Mouse (Mus musculus): ENCODE data around the gene Ncoa3. TPM values are rescaled to one million over a fixed set of nuclear protein-coding genes. Genes with fewer than 3 reads are reported as not detected.

Gene Ncoa3
- total and polyA plus RNA-seq, 2 experiments from 2014 or later, result 5.8 to 48.7 TPM

- Histone ChIP-seq H3K36me3 (replicated peaks; ENCODE audit: control insufficient read depth, insufficient read depth, low read length) (peaks cover 6% of the 10 kb centered on the region; the same call in 1 of the 2 replicates), H3K27ac (ENCODE audit: low read depth) (0 out of 2 replicates have a peak overlapping the region, but pooled peaks have one; percentile 18), H3K4me2 (ENCODE audit: low read depth, low read length) (no peak overlapping the region), H3K9me3 (replicated peaks; ENCODE audit: control insufficient read depth, low read length) (no peaks in the 10 kb centered on the region), H3K4me1 (ENCODE audit: control insufficient read depth, insufficient read depth) (0 out of 2 replicates have a peak, but pooled peaks cover 6% of the 10 kb centered on the region), H3K4me3 (ENCODE audit: low read depth, low read length) (no peak overlapping the region), H3K9ac (replicated peaks; ENCODE audit: low read depth, low read length) (no peak overlapping the region), H3K27me3 (ENCODE audit: control insufficient read depth, insufficient read depth, low read length) (no peaks in the 10 kb centered on the region)
- DNase-seq (ENCODE audit: low spot score) (no peak), ATAC-seq (ENCODE audit: insufficient read depth, low read depth) (no peak)
- TF ChIP-seq CTCF (IDR thresholded peaks at IDR 0.05; ENCODE audit: low read depth), result no peak
- no peak for TF ChIP-seq EP300 (IDR thresholded peaks at IDR 0.05; ENCODE audit: low read depth)
- 75% methylated on average over 2 of the region's 2 CpGs for WGBS
These were observed 114.2 kb downstream of the Ncoa3 start for GRCm38 (mm10) chr2:166106631-166107030.

- H3K4me1 ChIP-seq (ENCODE audit: control insufficient read depth, insufficient read depth), result 0 out of 2 replicates have a peak, but pooled peaks cover 6% of the 10 kb centered on the region
- no peak for ATAC-seq (ENCODE audit: insufficient read depth, low read depth)
These were observed 115.5 kb downstream of the Ncoa3 start for GRCm38 (mm10) chr2:166107911-166108310.

DNA sequence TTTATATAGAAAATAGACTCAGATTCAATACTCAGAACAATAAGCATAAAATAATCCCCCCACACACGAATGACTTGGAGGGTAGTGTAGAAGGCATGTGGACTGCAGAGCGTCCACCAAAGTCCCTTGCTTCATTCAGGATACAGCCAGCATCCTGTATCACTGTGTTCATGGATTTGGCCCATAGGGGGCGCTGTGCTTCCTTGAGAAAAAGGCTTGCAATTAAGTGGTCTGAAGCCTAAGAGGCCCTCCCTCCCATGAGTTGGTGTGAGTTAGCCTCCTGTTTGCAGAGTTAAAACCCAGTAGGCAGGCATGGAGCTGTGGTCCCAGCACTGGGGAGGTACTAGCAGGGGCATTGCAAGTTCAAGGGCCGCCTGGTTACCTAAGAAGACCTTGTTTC is 115.9 kb downstream of the Ncoa3 start:
- Histone ChIP-seq H3K9me3 (replicated peaks; ENCODE audit: control insufficient read depth, low read length) (no peaks in the 10 kb centered on the region), H3K4me1 (ENCODE audit: control insufficient read depth, insufficient read depth) (0 out of 2 replicates have a peak, but pooled peaks cover 6% of the 10 kb centered on the region), H3K27ac (ENCODE audit: low read depth) (no peak overlapping the region), H3K4me3 (ENCODE audit: low read depth, low read length) (no peak overlapping the region), H3K4me2 (ENCODE audit: low read depth, low read length) (no peak overlapping the region), H3K9ac (replicated peaks; ENCODE audit: low read depth, low read length) (no peak overlapping the region), H3K36me3 (replicated peaks; ENCODE audit: control insufficient read depth, insufficient read depth, low read length) (peaks cover 6% of the 10 kb centered on the region; the same call in 1 of the 2 replicates), H3K27me3 (ENCODE audit: control insufficient read depth, insufficient read depth, low read length) (no peaks in the 10 kb centered on the region)
- ATAC-seq (ENCODE audit: insufficient read depth, low read depth) (peak; percentile 39; the same call in 1 of the 2 replicates), DNase-seq (ENCODE audit: low spot score) (peak; percentile 89)
- no peak for TF ChIP-seq EP300 (IDR thresholded peaks at IDR 0.05; ENCODE audit: low read depth)
- peak; percentile 93 for TF ChIP-seq CTCF (IDR thresholded peaks at IDR 0.05; ENCODE audit: low read depth)
- WGBS, result 28% methylated on average over 4 of the region's 4 CpGs

More at GRCm38 (mm10) chr2:166107911-166108310, 115.5 kb downstream of the Ncoa3 start:
- Histone ChIP-seq H3K36me3 (replicated peaks; ENCODE audit: control insufficient read depth, insufficient read depth, low read length) (peaks cover 6% of the 10 kb centered on the region; the same call in 1 of the 2 replicates), H3K9me3 (replicated peaks; ENCODE audit: control insufficient read depth, low read length) (no peaks in the 10 kb centered on the region), H3K27ac (ENCODE audit: low read depth) (no peak overlapping the region), H3K4me2 (ENCODE audit: low read depth, low read length) (no peak overlapping the region), H3K4me3 (ENCODE audit: low read depth, low read length) (no peak overlapping the region), H3K9ac (replicated peaks; ENCODE audit: low read depth, low read length) (no peak overlapping the region), H3K27me3 (ENCODE audit: control insufficient read depth, insufficient read depth, low read length) (no peaks in the 10 kb centered on the region)
- TF ChIP-seq EP300 (IDR thresholded peaks at IDR 0.05; ENCODE audit: low read depth) (no peak), CTCF (IDR thresholded peaks at IDR 0.05; ENCODE audit: low read depth) (no peak)
- WGBS, result 78% methylated on average over 5 of the region's 5 CpGs
- DNase-seq (ENCODE audit: low spot score), result no peak

- DNase-seq (ENCODE audit: low spot score) (no peak), ATAC-seq (ENCODE audit: insufficient read depth, low read depth) (no peak)
- no peak overlapping the region for H3K4me3 ChIP-seq (ENCODE audit: low read depth, low read length)
- H3K9me3 ChIP-seq (replicated peaks; ENCODE audit: control insufficient read depth, low read length), result no peaks in the 10 kb centered on the region
- TF ChIP-seq CTCF (IDR thresholded peaks at IDR 0.05; ENCODE audit: low read depth) (no peak), EP300 (IDR thresholded peaks at IDR 0.05; ENCODE audit: low read depth) (no peak)
- no peak overlapping the region for H3K27ac ChIP-seq (ENCODE audit: low read depth)
- peaks cover 9% of the 10 kb centered on the region; the same call in 1 of the 2 replicates for H3K36me3 ChIP-seq (replicated peaks; ENCODE audit: control insufficient read depth, insufficient read depth, low read length)
- 61% methylated on average over 8 of the region's 8 CpGs for WGBS
- H3K4me2 ChIP-seq (ENCODE audit: low read depth, low read length), result no peak overlapping the region
- no peak overlapping the region for H3K9ac ChIP-seq (replicated peaks; ENCODE audit: low read depth, low read length)
- H3K27me3 ChIP-seq (ENCODE audit: control insufficient read depth, insufficient read depth, low read length), result no peaks in the 10 kb centered on the region
- H3K4me1 ChIP-seq (ENCODE audit: control insufficient read depth, insufficient read depth), result 0 out of 2 replicates have a peak, but pooled peaks cover 4% of the 10 kb centered on the region
These were observed 118.3 kb downstream of the Ncoa3 start for GRCm38 (mm10) chr2:166110764-166111163.

DNA sequence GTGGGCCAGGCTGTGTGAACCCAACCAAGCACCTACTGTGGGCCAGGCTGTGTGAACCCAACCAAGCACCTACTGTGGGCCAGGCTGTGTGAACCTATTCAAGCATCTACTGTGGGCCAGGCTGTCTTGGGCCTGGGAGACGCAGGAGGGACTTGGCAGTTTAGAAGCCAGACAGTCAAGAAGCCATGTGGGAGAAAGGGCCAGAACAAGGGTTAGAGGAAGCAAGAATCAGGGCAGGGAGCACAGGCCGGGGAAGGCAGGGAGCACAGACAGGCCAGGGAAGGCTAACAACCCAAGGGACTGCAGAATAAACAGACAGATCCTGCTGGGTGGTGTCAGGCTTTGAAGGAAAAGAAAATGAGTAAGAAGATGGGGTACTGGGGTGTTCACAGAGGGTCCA is 118.8 kb downstream of the Ncoa3 start:
- WGBS, result 77% methylated on average over 2 of the region's 2 CpGs
- H3K9me3 ChIP-seq (replicated peaks; ENCODE audit: control insufficient read depth, low read length), result no peaks in the 10 kb centered on the region
- no peak for ATAC-seq (ENCODE audit: insufficient read depth, low read depth)

More for the DNA sequence above, 118.8 kb downstream of the Ncoa3 start:
- H3K4me2 ChIP-seq (ENCODE audit: low read depth, low read length), result no peak overlapping the region
- H3K9ac ChIP-seq (replicated peaks; ENCODE audit: low read depth, low read length), result no peak overlapping the region
- no peak for TF ChIP-seq EP300 (IDR thresholded peaks at IDR 0.05; ENCODE audit: low read depth)
- TF ChIP-seq CTCF (IDR thresholded peaks at IDR 0.05; ENCODE audit: low read depth), result no peak
- H3K27ac ChIP-seq (ENCODE audit: low read depth), result no peak overlapping the region
- H3K36me3 ChIP-seq (replicated peaks; ENCODE audit: control insufficient read depth, insufficient read depth, low read length), result peaks cover 11% of the 10 kb centered on the region; the same call in 1 of the 2 replicates
- DNase-seq (ENCODE audit: low spot score), result no peak
- 0 out of 2 replicates have a peak, but pooled peaks cover 4% of the 10 kb centered on the region for H3K4me1 ChIP-seq (ENCODE audit: control insufficient read depth, insufficient read depth)
- H3K4me3 ChIP-seq (ENCODE audit: low read depth, low read length), result no peak overlapping the region
- no peaks in the 10 kb centered on the region for H3K27me3 ChIP-seq (ENCODE audit: control insufficient read depth, insufficient read depth, low read length)
